Mouse (Mus musculus) kidney, adult 2 months (tissue): ENCODE measurements around the gene Gucy2d.

Experiments
- CTCF ChIP-seq: fragments of 200-500 bp; conservative IDR thresholded peaks from 2 replicates; pipeline ENCODE4 v1.5.1; 2011; ENCODE audit warnings: low read depth, mild to moderate bottlenecking, control low read depth, low read length, moderate library complexity, mixed read lengths; ENCODE audit not compliant: insufficient read depth, insufficient read length
- POLR2A ChIP-seq: fragments of 200-500 bp; IDR thresholded peaks from one replicate; pipeline ENCODE4 v1.6.1; 2011; ENCODE audit warnings: low read depth, low read length, control low read depth

DNA sequence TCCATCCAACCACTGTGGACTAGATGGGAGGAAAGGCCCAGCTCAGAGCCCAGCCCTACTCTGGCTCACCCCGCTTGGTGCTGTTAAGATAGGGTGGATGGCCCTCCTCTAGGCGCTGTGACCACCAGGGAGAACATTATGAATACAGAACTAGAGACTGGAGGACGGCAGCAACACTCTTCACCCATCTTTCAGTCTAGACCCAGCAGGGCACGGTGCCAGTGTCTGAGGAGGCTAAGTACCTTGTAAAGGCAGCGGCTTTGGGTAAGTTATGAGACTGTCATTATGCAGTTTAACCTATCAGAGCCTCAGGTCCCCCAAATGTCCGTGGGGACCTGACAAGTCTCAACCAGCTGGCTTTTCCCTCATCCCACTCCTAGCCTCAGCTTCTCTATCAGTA is 48.9 kb downstream of the Gucy2d start, which contains the start of gene Lrrc32:
- TF ChIP-seq CTCF = no peak
- TF ChIP-seq POLR2A = no peak
